Mouse (Mus musculus): ENCODE measurements around the gene Ldb2. TPM values are rescaled to one million over a fixed set of nuclear protein-coding genes. Genes with fewer than 3 reads are reported as not detected.

Ldb2 gene
- total and polyA plus RNA-seq, 3 experiments = not detected

DNA sequence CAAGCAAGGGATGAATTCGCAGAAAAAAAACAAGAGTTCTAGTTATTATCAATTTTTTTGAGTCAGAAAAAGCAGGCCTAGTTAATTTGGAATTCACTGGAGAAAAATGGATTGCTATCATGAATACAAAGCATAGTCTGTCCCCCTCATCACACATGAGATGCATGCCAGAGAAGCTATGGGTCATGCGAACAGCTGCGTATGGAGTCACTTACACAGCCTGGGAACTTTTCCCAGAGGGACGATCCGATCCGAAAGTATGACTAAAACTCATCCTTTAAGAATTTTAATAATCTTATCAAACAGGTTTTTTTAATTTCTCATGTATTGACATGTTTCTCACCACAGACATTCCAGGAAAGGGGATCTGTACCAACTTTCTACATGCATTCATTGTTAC is 163.9 kb downstream of the Ldb2 start:
- Histone ChIP-seq H3K27me3 (ENCODE audit: control insufficient read depth in 1 of 2, insufficient read depth in 2 of 2, low read length in 2 of 2) (no peaks in the 10 kb centered on the region), H3K4me3 (ENCODE audit: control insufficient read depth in 1 of 2, insufficient read depth in 1 of 2, low read depth in 2 of 2, low read length in 2 of 2) (no peak overlapping the region), H3K27ac (ENCODE audit: control insufficient read depth, low read depth, low read length) (no peak overlapping the region), H3K9me3 (replicated peaks; ENCODE audit: insufficient read depth, low read length) (no peaks in the 10 kb centered on the region), H3K79me2 (ENCODE audit: control insufficient read depth, insufficient read depth, low read length, poor library complexity) (no peaks in the 10 kb centered on the region), H3K36me3 (ENCODE audit: control insufficient read depth in 1 of 2, insufficient read depth in 2 of 2, low read length in 2 of 2) (no peaks in the 10 kb centered on the region), H3K9ac (ENCODE audit: control insufficient read depth, low read depth, low read length, poor library complexity, severe bottlenecking) (no peak overlapping the region), H3K4me1 (ENCODE audit: control insufficient read depth in 1 of 2, insufficient read depth in 2 of 2, low read length in 2 of 2) (no peaks in the 10 kb centered on the region)
- DNase-seq (ENCODE audit: low read depth, low spot score) = no peak
- no peak for TF ChIP-seq ZMIZ1 (IDR thresholded peaks at IDR 0.05; ENCODE audit: low read depth, low read length)
- no peak for TF ChIP-seq JUND (IDR thresholded peaks at IDR 0.05; ENCODE audit: low read depth, low read length)

DNA sequence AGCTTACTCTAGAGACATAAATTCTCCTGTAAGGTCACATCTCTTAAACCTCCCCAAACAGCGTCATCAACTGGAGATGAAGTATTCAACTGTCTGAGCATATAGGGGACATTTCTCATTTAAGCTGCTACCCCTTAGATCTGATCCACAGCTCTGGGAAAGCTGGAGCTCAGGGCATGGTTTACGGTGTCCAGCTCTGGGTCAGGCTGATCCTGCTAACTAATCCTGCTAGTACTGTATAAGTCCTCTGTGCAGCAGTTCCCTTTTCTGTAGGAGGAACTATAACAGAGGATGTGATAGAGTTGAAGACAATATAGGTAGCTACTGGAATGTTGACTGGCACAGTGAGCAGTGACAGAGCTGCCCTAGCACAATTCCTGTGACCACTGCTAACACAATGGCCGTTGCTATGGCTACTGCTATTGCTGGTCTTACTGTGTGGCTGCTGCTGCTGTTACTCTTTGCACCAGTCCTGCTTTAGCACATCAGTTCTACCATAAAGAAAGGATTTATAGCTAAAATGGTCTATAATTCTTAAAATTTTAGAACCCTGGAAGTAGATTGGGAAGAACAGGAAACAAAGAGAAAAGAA is 170.3 kb downstream of the Ldb2 start:
- H3K4me1 ChIP-seq (ENCODE audit: control insufficient read depth in 1 of 2, insufficient read depth in 2 of 2, low read length in 2 of 2) = no peaks in the 10 kb centered on the region
- H3K36me3 ChIP-seq (ENCODE audit: control insufficient read depth in 1 of 2, insufficient read depth in 2 of 2, low read length in 2 of 2) = no peaks in the 10 kb centered on the region
- TF ChIP-seq CHD2 (IDR thresholded peaks at IDR 0.05; ENCODE audit: low read length) = no peak
- no peak for TF ChIP-seq GABPA (IDR thresholded peaks at IDR 0.05; ENCODE audit: low read depth, low read length)
- TF ChIP-seq ZMIZ1 (IDR thresholded peaks at IDR 0.05; ENCODE audit: low read depth, low read length) = no peak
- no peak for TF ChIP-seq USF2 (IDR thresholded peaks at IDR 0.05; ENCODE audit: borderline replicate concordance in 1 of 2, insufficient read depth in 1 of 2, low read depth in 1 of 2, low read length in 2 of 2)
- no peak for TF ChIP-seq JUND (IDR thresholded peaks at IDR 0.05; ENCODE audit: low read depth, low read length)
- TF ChIP-seq SIN3A (IDR thresholded peaks at IDR 0.05; ENCODE audit: low read length) = no peak
- TF ChIP-seq ZNF384 (IDR thresholded peaks at IDR 0.05; ENCODE audit: low read depth, low read length) = no peak
- no peak for TF ChIP-seq MAX (IDR thresholded peaks at IDR 0.05; ENCODE audit: low read length)
- TF ChIP-seq ZC3H11A (IDR thresholded peaks at IDR 0.05; ENCODE audit: low read depth, low read length) = no peak
- TF ChIP-seq MEF2A (IDR thresholded peaks at IDR 0.05; ENCODE audit: extremely low read depth, insufficient replicate concordance, low read depth, low read length, poor library complexity, severe bottlenecking) = no peak
- TF ChIP-seq USF1 (IDR thresholded peaks at IDR 0.05; ENCODE audit: low read depth, low read length) = no peak
- no peak overlapping the region for H3K27ac ChIP-seq (ENCODE audit: control insufficient read depth, low read depth, low read length)
- no peaks in the 10 kb centered on the region for H3K27me3 ChIP-seq (ENCODE audit: control insufficient read depth in 1 of 2, insufficient read depth in 2 of 2, low read length in 2 of 2)
- H3K4me3 ChIP-seq (ENCODE audit: control insufficient read depth in 1 of 2, insufficient read depth in 1 of 2, low read depth in 2 of 2, low read length in 2 of 2) = no peak overlapping the region
- H3K9me3 ChIP-seq (replicated peaks; ENCODE audit: insufficient read depth, low read length) = no peaks in the 10 kb centered on the region
- DNase-seq (ENCODE audit: low read depth, low spot score) = no peak
- no peaks in the 10 kb centered on the region for H3K79me2 ChIP-seq (ENCODE audit: control insufficient read depth, insufficient read depth, low read length, poor library complexity)
- H3K9ac ChIP-seq (ENCODE audit: control insufficient read depth, low read depth, low read length, poor library complexity, severe bottlenecking) = no peak overlapping the region

DNA sequence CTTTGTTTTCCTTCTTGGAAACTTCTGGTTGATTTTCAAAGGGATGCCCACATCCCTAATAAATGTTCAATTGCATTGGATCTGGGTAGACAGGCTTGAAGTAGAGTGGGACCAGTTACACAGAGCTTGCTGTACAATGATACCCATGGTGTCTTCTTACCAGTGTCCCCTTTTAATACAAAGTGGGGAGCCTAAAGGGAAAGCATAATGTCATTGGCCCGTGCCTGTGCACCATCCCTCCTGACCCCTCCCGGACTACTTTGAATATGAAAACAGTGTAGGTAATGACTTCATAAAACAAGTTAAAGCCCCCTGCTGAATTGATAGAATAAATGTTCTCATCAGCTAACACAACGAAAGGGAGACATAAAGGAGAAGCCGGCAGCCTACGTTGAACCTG is 172.0 kb downstream of the Ldb2 start:
- Histone ChIP-seq H3K4me3 (ENCODE audit: control insufficient read depth in 1 of 2, insufficient read depth in 1 of 2, low read depth in 2 of 2, low read length in 2 of 2) (no peak overlapping the region), H3K79me2 (ENCODE audit: control insufficient read depth, insufficient read depth, low read length, poor library complexity) (no peaks in the 10 kb centered on the region), H3K27me3 (ENCODE audit: control insufficient read depth in 1 of 2, insufficient read depth in 2 of 2, low read length in 2 of 2) (no peaks in the 10 kb centered on the region), H3K4me1 (ENCODE audit: control insufficient read depth in 1 of 2, insufficient read depth in 2 of 2, low read length in 2 of 2) (no peaks in the 10 kb centered on the region), H3K9me3 (replicated peaks; ENCODE audit: insufficient read depth, low read length) (no peaks in the 10 kb centered on the region), H3K27ac (ENCODE audit: control insufficient read depth, low read depth, low read length) (no peak overlapping the region), H3K36me3 (ENCODE audit: control insufficient read depth in 1 of 2, insufficient read depth in 2 of 2, low read length in 2 of 2) (no peaks in the 10 kb centered on the region), H3K9ac (ENCODE audit: control insufficient read depth, low read depth, low read length, poor library complexity, severe bottlenecking) (no peak overlapping the region)
- no peak for DNase-seq (ENCODE audit: low read depth, low spot score)
- no peak for TF ChIP-seq ETS1 (IDR thresholded peaks at IDR 0.05; ENCODE audit: low read depth, low read length)
- TF ChIP-seq RCOR1 (IDR thresholded peaks at IDR 0.05; ENCODE audit: low read depth, low read length) = no peak
- no peak for TF ChIP-seq TBP (IDR thresholded peaks at IDR 0.05; ENCODE audit: low read depth, low read length)
- TF ChIP-seq POLR2A (IDR thresholded peaks at IDR 0.05; ENCODE audit: control insufficient read depth in 1 of 2, insufficient read depth in 1 of 2, low read depth in 1 of 2, low read length in 2 of 2, poor library complexity in 1 of 2) = no peak
- TF ChIP-seq ZNF384 (IDR thresholded peaks at IDR 0.05; ENCODE audit: low read depth, low read length) = no peak
- TF ChIP-seq MEF2A (IDR thresholded peaks at IDR 0.05; ENCODE audit: extremely low read depth, insufficient replicate concordance, low read depth, low read length, poor library complexity, severe bottlenecking) = no peak
- TF ChIP-seq ZKSCAN1 (IDR thresholded peaks at IDR 0.05; ENCODE audit: low read depth, low read length) = no peak
- no peak for TF ChIP-seq SIN3A (IDR thresholded peaks at IDR 0.05; ENCODE audit: low read length)
- TF ChIP-seq CHD1 (IDR thresholded peaks at IDR 0.05; ENCODE audit: low read depth, low read length) = no peak
- TF ChIP-seq MAZ (IDR thresholded peaks at IDR 0.05; ENCODE audit: low read depth, low read length) = no peak
- TF ChIP-seq TCF12 (IDR thresholded peaks at IDR 0.05; ENCODE audit: low read depth, low read length) = no peak
- TF ChIP-seq E2F4 (IDR thresholded peaks at IDR 0.05; ENCODE audit: borderline replicate concordance, low read depth, low read length) = no peak
- no peak for TF ChIP-seq GATA1 (IDR thresholded peaks at IDR 0.05; ENCODE audit: low read depth, low read length)
- TF ChIP-seq USF2 (IDR thresholded peaks at IDR 0.05; ENCODE audit: borderline replicate concordance in 1 of 2, insufficient read depth in 1 of 2, low read depth in 1 of 2, low read length in 2 of 2) = no peak
- no peak for TF ChIP-seq BHLHE40 (IDR thresholded peaks at IDR 0.05; ENCODE audit: borderline replicate concordance, low read depth, low read length)
- TF ChIP-seq CHD2 (IDR thresholded peaks at IDR 0.05; ENCODE audit: low read length) = no peak
- TF ChIP-seq MXI1 (IDR thresholded peaks at IDR 0.05; ENCODE audit: low read depth, low read length) = no peak
- no peak for TF ChIP-seq POLR2AphosphoS2 (IDR thresholded peaks at IDR 0.05; ENCODE audit: low read length)
- no peak for TF ChIP-seq SMC3 (IDR thresholded peaks at IDR 0.05; ENCODE audit: low read depth, low read length)
